Mouse (Mus musculus) leukemia stem cell, adult 10-12 weeks (primary cell): ENCODE results near the gene Mdh2. TPM values are rescaled to one million over a fixed set of nuclear protein-coding genes. Genes with fewer than 3 reads are reported as not detected.

Source experiments
- polyA plus RNA-seq: library from polyadenylated mRNA; stranded (reverse); fragments of >175 nt; gene quantifications from 2 replicates; pipeline ENCODE4 v1.2.3, GENCODE M21; 2012; ENCODE audit warnings: low replicate concordance

Mdh2 gene
- 199 and 638 TPM in 2 replicates for polyA plus RNA-seq

GRCm38 (mm10) chr5:135778471-135779445 is at the start of gene Mdh2:
Mdh2 (plus strand) TSS chr5:135778480.

GRCm38 (mm10) chr5:135743741-135744609 is 34.3 kb upstream of the Mdh2 start, which contains the start of gene Tmem120a:
Tmem120a (minus strand) TSS chr5:135744448.

GRCm38 (mm10) chr5:135777796-135778470 is 347 bp upstream of the Mdh2 start, which contains the start of gene Styxl1:
Styxl1 (minus strand) TSS chr5:135778385.

GRCm38 (mm10) chr5:135806555-135807262 is 28.4 kb downstream of the Mdh2 start, which contains the start of gene Srrm3:
Srrm3 (plus strand) TSS chr5:135806890.

Other genes with a start within 250 kb of the Mdh2 start
- 2.3 and 5.1 TPM in 2 replicates for gene Hip1, start 233.4 kb upstream of the Mdh2 start, polyA plus RNA-seq
- gene Ccl26, start 214.9 kb upstream of the Mdh2 start, polyA plus RNA-seq = not detected in 2 replicates
- gene Ccl24, start 205.4 kb upstream of the Mdh2 start, polyA plus RNA-seq = 0.61 TPM in 1 of 2 replicates, not detected in the other
- 34.6 and 36.0 TPM in 2 replicates for gene Rhbdd2, start 145.9 kb upstream of the Mdh2 start, polyA plus RNA-seq
- 93.9 and 171 TPM in 2 replicates for gene Por, start 108.4 kb upstream of the Mdh2 start, polyA plus RNA-seq
- gene Tmem120a, start 34.0 kb upstream of the Mdh2 start, polyA plus RNA-seq = 12.3 and 15.8 TPM in 2 replicates
- not detected in 2 replicates for gene Styxl1, start 95 bp upstream of the Mdh2 start, polyA plus RNA-seq
- gene Srrm3, start 28.4 kb downstream of the Mdh2 start, polyA plus RNA-seq = not detected in 2 replicates
- 0.27 and 0.68 TPM in 2 replicates for gene Hspb1, start 109.4 kb downstream of the Mdh2 start, polyA plus RNA-seq
- 66.6 and 168 TPM in 2 replicates for gene Ywhag, start 156.1 kb downstream of the Mdh2 start, polyA plus RNA-seq
- gene Ssc4d, start 196.1 kb downstream of the Mdh2 start, polyA plus RNA-seq = 0.08 and 0.55 TPM in 2 replicates
- gene Zp3, start 201.6 kb downstream of the Mdh2 start, polyA plus RNA-seq = not detected in 2 replicates
- 22.8 and 36.0 TPM in 2 replicates for gene Dtx2, start 216.3 kb downstream of the Mdh2 start, polyA plus RNA-seq